Mouse (Mus musculus) adrenal gland, postnatal 36 days (tissue): ENCODE data around the gene Tsku. TPM values are rescaled to one million over a fixed set of nuclear protein-coding genes. Genes with fewer than 3 reads are reported as not detected.

ENCODE experiments used
- DNase-seq, 2 experiments: peaks; one replicate each; pipeline ENCODE4 v3.0.0; 2021; ENCODE audit warnings: mixed read lengths in 1 of 2
- total RNA-seq, 2 experiments: library from RNA; stranded (reverse); gene quantifications; 2 replicates each; pipeline ENCODE4 v1.2.3; 2021

The Tsku gene
- total RNA-seq, 2 experiments from 2014 or later = 19.8 to 23.4 TPM

- DNase-seq = no peak
Observed at GRCm38 (mm10) chr7:98328311-98328710, 32.8 kb downstream of the Tsku start.

GRCm38 (mm10) chr7:98326051-98326450, 35.1 kb downstream of the Tsku start:
- no peak for DNase-seq

DNA sequence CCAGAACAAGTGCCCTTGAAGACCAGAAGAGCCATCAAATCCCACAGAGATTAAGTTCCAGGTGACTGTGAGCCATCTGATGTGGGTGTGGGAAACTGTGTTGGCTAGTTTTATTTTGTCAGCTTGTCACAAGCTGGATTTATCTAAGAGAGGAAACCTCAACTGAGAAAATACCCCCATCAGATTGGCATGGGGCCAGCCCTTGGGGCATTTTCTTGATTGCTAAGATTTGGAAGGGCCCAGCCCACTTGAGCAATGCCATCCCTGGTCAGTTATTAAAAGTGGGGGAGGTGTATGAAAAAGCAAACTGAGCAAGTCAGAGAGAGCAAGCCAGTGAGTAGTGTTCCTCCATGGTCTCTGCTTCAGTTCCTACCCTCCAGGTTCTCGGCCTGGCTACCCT, 36.9 kb downstream of the Tsku start:
- no peak for DNase-seq

DNA sequence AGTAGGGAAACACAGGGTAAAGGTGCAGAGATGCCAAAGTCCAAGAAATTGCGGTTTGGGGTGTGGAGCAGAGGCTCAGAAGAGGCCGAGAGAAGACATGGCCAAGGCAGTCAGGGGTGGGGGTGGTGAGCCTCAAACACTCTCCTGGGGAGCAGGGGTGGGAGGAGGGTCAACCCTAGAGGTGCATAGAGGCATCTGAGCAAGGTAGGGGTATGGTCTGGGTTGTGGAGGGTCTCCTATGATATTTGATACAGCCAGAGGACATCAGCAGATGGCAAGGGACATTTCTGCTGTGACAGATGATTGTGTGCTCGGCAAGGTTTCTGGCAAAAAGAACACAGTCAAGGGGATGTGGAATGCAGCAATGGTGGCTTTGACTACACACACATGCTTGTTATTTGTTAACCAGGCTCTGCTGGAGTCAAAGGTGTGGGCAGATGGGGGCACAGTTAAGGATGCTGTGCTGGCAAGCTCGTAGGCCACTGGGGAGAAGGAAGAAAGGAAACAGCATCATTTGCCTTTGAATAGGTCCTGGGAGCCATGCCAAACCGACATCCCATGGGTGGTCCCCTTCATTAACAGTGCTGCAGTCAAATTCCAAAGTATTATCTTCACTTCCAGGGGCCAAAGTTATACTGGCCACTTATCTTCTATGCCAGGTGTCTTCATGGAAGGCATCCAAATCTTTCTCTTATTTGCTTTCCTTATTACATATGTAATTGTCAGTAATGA, 37.7 kb downstream of the Tsku start:
- DNase-seq = peak in 1 of 2 experiments; percentile 24

DNA sequence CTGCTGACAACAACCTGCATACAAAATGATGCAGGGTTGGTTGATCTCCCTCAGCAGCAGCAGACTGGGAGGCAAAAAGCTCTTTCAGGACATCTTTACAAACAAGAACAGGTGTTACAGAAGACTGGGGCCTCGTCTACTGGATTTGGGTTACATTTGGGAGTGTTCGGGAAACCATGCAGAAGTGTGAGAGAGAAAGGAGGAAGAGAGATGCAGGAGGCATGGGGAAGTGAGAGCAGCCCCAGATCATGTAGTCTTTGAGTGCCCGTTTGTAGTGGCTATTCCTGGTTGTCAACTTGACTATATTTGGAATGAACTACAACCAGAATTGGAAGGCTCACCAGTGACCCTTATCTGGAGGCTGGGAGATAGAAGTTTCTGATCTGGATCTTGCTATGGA, 38.7 kb downstream of the Tsku start:
- no peak for DNase-seq

DNA sequence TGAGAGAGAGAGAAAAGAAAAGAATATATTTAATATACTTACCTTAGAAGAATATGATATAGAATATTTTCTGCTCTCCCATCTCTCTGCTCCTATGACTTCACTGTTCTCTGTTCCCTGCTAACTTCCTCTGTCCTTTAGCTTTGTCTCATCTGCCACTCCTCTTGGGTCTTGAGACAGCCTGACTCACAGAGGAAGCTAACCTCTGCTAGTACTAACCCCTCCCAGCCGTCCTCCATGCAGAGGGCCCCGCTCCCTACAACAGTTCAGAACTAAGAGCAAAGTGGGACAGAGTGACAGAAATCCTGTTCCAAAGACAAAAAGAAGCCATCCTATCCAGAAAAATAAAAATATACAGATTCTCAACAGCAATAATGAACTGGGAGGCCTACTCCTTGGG, 40.0 kb downstream of the Tsku start, which contains the start of gene Acer3:
Acer3 (minus strand) TSS at position 126 of the 400 bp plus-strand sequence.
- no peak for DNase-seq

- peak; percentile 7 to 22 for DNase-seq
Observed at GRCm38 (mm10) chr7:98320006-98320556, 41.0 kb downstream of the Tsku start.

- peak; percentile 47 to 64 for DNase-seq
Observed at GRCm38 (mm10) chr7:98316568-98316967, 44.6 kb downstream of the Tsku start.

DNA sequence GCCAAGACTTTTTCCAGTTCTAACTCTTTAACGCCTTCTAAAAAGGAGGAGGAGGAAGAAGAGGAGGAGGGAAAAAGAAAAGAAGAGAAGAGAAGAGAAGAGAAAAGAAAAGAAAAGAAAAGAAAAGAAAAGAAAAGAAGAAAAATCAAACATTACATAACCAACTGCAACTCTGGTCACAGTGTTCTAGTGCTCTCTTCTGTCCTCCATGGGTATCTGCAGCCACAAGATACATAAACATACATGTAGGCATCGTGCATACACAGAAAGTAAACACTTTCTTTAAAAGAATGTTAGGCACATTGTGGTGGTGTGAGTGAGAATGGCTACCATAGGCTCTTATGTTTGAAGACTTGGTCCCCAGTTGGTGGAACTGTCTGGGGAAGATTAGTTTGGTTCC, 46.0 kb downstream of the Tsku start:
- no peak for DNase-seq

DNA sequence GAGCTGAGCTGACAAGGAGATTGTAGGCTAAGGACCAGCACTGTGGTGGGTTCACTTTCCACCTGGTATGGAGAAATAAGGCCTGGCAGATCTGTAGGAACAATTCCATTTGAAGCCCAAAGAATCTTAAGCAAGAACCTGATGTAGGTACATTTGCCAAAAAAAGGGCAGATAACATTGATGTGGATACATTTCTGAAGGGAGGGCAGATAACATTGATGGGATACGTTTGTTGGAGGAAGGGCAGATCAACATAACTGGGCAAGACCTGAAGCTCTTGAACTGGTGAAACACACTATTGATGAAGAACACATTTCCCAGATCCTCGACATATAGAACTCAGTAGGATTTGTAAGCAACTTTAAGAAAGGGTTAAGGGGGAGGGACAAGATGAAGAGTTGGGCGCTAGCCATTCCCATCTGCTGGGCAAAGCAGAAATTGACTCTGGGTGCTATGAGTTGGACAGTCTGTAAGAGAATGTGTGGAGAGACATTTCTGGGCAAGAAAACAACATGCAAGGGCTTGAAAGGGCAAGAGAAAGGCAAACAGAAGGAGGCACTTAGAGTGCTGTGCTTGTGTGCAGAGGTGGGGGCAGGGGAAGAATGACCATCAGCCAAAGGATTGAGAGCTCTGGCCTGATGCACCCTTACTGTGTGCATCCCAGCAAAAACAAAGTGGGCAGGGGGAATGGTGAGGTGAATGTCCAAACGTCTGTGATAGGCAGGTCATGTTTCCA, 48.8 kb downstream of the Tsku start:
- DNase-seq = no peak

GRCm38 (mm10) chr7:98310266-98310665, 50.9 kb downstream of the Tsku start:
- DNase-seq = no peak

GRCm38 (mm10) chr7:98309219-98310030, 51.7 kb downstream of the Tsku start:
- peak; percentile 97 to 99 for DNase-seq

DNA sequence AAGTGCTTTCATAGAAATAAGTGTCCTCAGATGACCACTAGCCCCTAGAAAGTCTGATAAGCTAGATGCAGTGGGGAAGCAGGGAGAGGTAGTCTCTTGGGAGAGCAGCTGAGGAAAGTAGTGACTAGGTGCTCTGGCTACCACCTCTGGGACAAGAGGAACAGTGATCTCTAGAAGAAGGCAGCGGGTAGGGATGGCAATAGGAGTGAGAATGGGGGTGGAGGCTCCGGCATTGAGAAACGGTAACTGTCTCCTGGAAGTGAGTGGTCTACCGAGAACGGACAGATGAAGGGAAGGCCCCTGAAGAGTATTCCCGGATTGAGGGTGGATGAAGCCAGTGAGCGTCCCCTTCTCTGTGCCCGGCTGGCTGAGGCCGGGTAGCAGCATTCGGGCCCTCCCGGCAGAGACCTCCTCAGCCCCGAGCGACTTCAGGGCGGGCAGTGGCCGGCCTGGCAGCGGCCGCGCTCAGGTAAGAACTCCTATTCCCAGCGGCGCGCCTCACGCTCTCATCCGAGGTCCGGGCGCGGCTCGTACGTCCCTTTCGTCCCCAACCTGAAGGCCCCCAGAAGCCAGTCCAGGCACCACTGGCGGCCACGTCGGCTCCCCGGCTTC, 52.4 kb downstream of the Tsku start:
- peak in 1 of 2 experiments; percentile 52 for DNase-seq

GRCm38 (mm10) chr7:98307921-98308606, 53.1 kb downstream of the Tsku start:
- no peak for DNase-seq

DNA sequence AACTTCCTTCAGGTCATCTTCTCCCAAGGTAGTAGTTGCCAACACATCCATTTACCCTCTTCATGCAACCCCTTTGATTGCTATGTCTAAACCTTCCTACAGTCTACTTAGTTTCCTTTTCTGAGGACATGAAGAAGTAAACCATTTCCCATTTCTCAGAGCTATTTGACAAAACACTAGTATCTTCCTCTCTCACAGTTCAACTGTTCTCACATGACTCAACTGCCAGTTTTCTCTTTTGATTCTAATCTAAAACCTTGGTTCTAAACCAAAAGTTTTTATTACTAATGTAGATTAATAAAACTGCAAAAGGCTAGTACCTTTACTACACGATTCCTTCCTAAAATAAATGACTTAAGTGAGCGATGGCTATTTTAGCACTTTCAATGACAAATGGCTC, 53.7 kb downstream of the Tsku start:
- DNase-seq = no peak

Other genes with a start within 250 kb of the Tsku start
- 100 to 1,000 TPM; 102 to 124 TPM for gene Myo7a, start 241.8 kb downstream of the Tsku start, total RNA-seq
- gene Omp, start 215.8 kb downstream of the Tsku start, total RNA-seq = 1 to 10 TPM in 1 of 2 experiments, under 1 TPM in 1; 0.20 to 3.1 TPM
- gene Capn5, start 183.1 kb downstream of the Tsku start, total RNA-seq = 1 to 10 TPM; 3.7 to 7.0 TPM
- gene B3gnt6, start 161.8 kb downstream of the Tsku start, total RNA-seq = 1 to 10 TPM in 1 of 2 experiments, under 1 TPM in 1; 0.20 to 3.2 TPM
- gene Acer3, start 40.1 kb downstream of the Tsku start, total RNA-seq = 10 to 100 TPM; 12.9 to 17.3 TPM
- gene Gucy2d, start 79.1 kb upstream of the Tsku start, total RNA-seq = not detected
- 10 to 100 TPM; 17.3 to 21.1 TPM for gene Lrrc32, start 128.0 kb upstream of the Tsku start, total RNA-seq